Mouse (Mus musculus) heart, embryonic 14.5 days (tissue): Measurements from ENCODE around the gene Fgfr2. TPM values are rescaled to one million over a fixed set of nuclear protein-coding genes. Genes with fewer than 3 reads are reported as not detected.
A peak's percentile ranks its signal among the peaks of the same experiment; 100 is the strongest.

ENCODE experiments used
- ATAC-seq: fragments of 200-750 bp; cut with Nextera tagmentation; 2 replicates; pipeline ENCODE4 v1.8.0; 2017; ENCODE audit warnings: low read depth, moderate TSS enrichment; ENCODE audit not compliant: insufficient number of reproducible peaks, insufficient read depth, low FRiP score
- H3K27ac ChIP-seq, 2 experiments: fragments of 200-500 bp in 1 of 2; fragments of 300-500 bp in 1 of 2; sonication (generic) in 1 of 2; replicated peaks in 1 of 2; 2 replicates each; pipeline ENCODE4 v1.5.1; 2012 to 2014; ENCODE audit warnings: low read depth in 2 of 2, low read length in 2 of 2, control low read depth in 1 of 2, mild to moderate bottlenecking in 1 of 2, mixed read lengths in 1 of 2; ENCODE audit not compliant: control insufficient read depth in 1 of 2, insufficient read depth in 1 of 2
- H3K27me3 ChIP-seq: fragments of 300-500 bp; sonication (generic); 2 replicates; pipeline ENCODE4 v1.6.1; 2014; ENCODE audit warnings: mild to moderate bottlenecking, low read length, control low read depth; ENCODE audit not compliant: control insufficient read depth, insufficient read depth
- H3K36me3 ChIP-seq: fragments of 300-500 bp; sonication (generic); 2 replicates; pipeline ENCODE4 v1.6.1; 2014; ENCODE audit warnings: mild to moderate bottlenecking, control low read depth, low read length, mixed read lengths; ENCODE audit not compliant: control insufficient read depth, insufficient read depth
- H3K4me1 ChIP-seq, 2 experiments: fragments of 200-500 bp in 1 of 2; fragments of 300-500 bp in 1 of 2; sonication (generic) in 1 of 2; 2 replicates each; pipeline ENCODE4 v1.6.1; 2012 to 2014; ENCODE audit warnings: low read length in 2 of 2, control low read depth in 1 of 2, mixed read lengths in 1 of 2; ENCODE audit not compliant: control insufficient read depth in 2 of 2, insufficient read depth in 2 of 2
- H3K4me2 ChIP-seq: fragments of 300-500 bp; sonication (generic); 2 replicates; pipeline ENCODE4 v1.6.1; 2014; ENCODE audit warnings: mild to moderate bottlenecking, low read length
- H3K4me3 ChIP-seq, 2 experiments: fragments of 200-500 bp in 1 of 2; fragments of 300-500 bp in 1 of 2; sonication (generic) in 1 of 2; 2 replicates each; pipeline ENCODE4 v1.5.1; 2012 to 2014; ENCODE audit warnings: low read length in 2 of 2, mild to moderate bottlenecking in 2 of 2, control low read depth in 1 of 2, low read depth in 1 of 2, moderate library complexity in 1 of 2; ENCODE audit not compliant: control insufficient read depth in 1 of 2, insufficient read depth in 1 of 2
- H3K9ac ChIP-seq: fragments of 300-500 bp; sonication (generic); 2 replicates; pipeline ENCODE4 v1.6.1; 2014; ENCODE audit warnings: mild to moderate bottlenecking, low read length
- H3K9me3 ChIP-seq: fragments of 300-500 bp; sonication (generic); 2 replicates; pipeline ENCODE4 v1.6.1; 2016; ENCODE audit warnings: low read length, control low read depth; ENCODE audit not compliant: control insufficient read depth
- WGBS: fragments of 180-500 bp; shearing (Covaris S2); extraction: QIAGEN DNeasy Blood & Tissue Kit; methylation state at CpG from one replicate; pipeline ENCODE4 v1.1.7; 2014; 5-methylcytosine and 5-hydroxymethylcytosine counted together
- polyA plus RNA-seq: library from polyadenylated mRNA; unstranded; fragments of >200 nt; fragmentation: Nextera tagmentation; extraction: Ambion mirVana; gene quantifications from 2 replicates; pipeline ENCODE4 v1.2.1, GENCODE M21; 2014

Fgfr2 gene
- polyA plus RNA-seq, 1 experiment from 2014 or later, result 22.4 TPM

DNA sequence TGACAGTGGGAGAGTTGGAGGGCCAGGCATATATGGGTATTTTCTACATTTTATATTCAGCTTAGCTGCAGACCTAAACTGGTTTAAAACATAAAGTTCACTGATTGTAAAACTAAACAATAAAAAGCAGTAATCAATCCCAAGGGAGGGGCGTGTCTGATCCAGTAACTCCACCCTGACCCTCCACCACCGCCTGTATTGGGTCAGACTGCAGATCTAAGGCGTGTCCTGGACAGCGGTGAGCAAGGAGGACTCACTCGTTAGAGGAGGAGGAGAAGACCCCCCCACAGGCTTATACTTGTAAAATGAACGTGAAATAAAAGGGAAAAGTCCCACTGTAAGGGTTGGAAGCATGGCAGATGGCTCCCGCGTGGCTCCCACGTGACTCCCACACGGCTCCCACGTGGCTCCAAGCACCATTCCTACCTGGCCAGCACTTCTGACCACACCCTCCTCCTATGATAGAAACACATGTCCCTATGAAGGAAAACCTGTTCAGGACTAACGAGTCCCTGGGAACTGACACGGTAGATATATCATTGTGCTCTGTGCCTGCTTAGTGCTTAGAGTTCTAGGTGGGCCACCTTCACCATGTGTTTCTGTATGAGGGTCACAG lies 2131.9 kb downstream of the Fgfr2 start:
- peaks cover 3% of the 10 kb centered on the region; the same call in 1 of the 2 replicates for H3K9me3 ChIP-seq
- H3K36me3 ChIP-seq, result no peaks in the 10 kb centered on the region
- H3K4me3 ChIP-seq, result no peak overlapping the region
- no peak overlapping the region for H3K9ac ChIP-seq
- 85% methylated on average over 13 of the region's 13 CpGs for WGBS
- no peak overlapping the region for H3K27ac ChIP-seq
- no peak overlapping the region for H3K4me2 ChIP-seq
- no peak for ATAC-seq
- H3K4me1 ChIP-seq, result peaks cover 10 to 16% of the 10 kb centered on the region in 2 experiments
- no peaks in the 10 kb centered on the region for H3K27me3 ChIP-seq

GRCm38 (mm10) chr7:130989371-130989770 lies 2133.8 kb downstream of the Fgfr2 start:
- Histone ChIP-seq H3K4me2 (no peak overlapping the region), H3K4me1 (peaks cover 10 to 16% of the 10 kb centered on the region in 2 experiments), H3K27me3 (no peaks in the 10 kb centered on the region), H3K9me3 (no peaks in the 10 kb centered on the region), H3K36me3 (no peaks in the 10 kb centered on the region), H3K27ac (no peak overlapping the region), H3K4me3 (no peak overlapping the region), H3K9ac (no peak overlapping the region)
- no peak for ATAC-seq
- 77% methylated on average over 3 of the region's 3 CpGs for WGBS

GRCm38 (mm10) chr7:130988146-130988545 lies 2135.0 kb downstream of the Fgfr2 start:
- H3K9ac ChIP-seq, result no peak overlapping the region
- ATAC-seq, result peak; percentile 77
- H3K36me3 ChIP-seq, result no peaks in the 10 kb centered on the region
- no peak overlapping the region for H3K4me3 ChIP-seq
- WGBS, result 17% methylated on average over 5 of the region's 5 CpGs
- H3K27me3 ChIP-seq, result no peaks in the 10 kb centered on the region
- peaks cover 10 to 16% of the 10 kb centered on the region in 2 experiments for H3K4me1 ChIP-seq
- H3K9me3 ChIP-seq, result no peaks in the 10 kb centered on the region
- H3K4me2 ChIP-seq, result no peak overlapping the region; the same call in 1 of the 2 replicates
- peak overlapping the region; percentile 55 to 71 for H3K27ac ChIP-seq

GRCm38 (mm10) chr7:130985716-130986115 lies 2137.4 kb downstream of the Fgfr2 start:
- Histone ChIP-seq H3K27me3 (no peaks in the 10 kb centered on the region), H3K9me3 (no peaks in the 10 kb centered on the region), H3K4me1 (peaks cover 22 to 27% of the 10 kb centered on the region in 2 experiments), H3K9ac (no peak overlapping the region), H3K36me3 (no peaks in the 10 kb centered on the region), H3K27ac (no peak overlapping the region), H3K4me2 (no peak overlapping the region), H3K4me3 (no peak overlapping the region)
- WGBS, result 75% methylated on average over 3 of the region's 3 CpGs
- no peak for ATAC-seq

- WGBS, result 84% methylated on average over 12 of the region's 12 CpGs
- H3K9me3 ChIP-seq, result no peaks in the 10 kb centered on the region
- no peak for ATAC-seq
- H3K4me2 ChIP-seq, result no peak overlapping the region
- H3K27ac ChIP-seq, result no peak overlapping the region
- peaks cover 22 to 27% of the 10 kb centered on the region in 2 experiments for H3K4me1 ChIP-seq
- H3K9ac ChIP-seq, result no peak overlapping the region
- no peak overlapping the region for H3K4me3 ChIP-seq
- no peaks in the 10 kb centered on the region for H3K27me3 ChIP-seq
- no peaks in the 10 kb centered on the region for H3K36me3 ChIP-seq
Observed at GRCm38 (mm10) chr7:130985193-130985592, 2138.0 kb downstream of the Fgfr2 start.

DNA sequence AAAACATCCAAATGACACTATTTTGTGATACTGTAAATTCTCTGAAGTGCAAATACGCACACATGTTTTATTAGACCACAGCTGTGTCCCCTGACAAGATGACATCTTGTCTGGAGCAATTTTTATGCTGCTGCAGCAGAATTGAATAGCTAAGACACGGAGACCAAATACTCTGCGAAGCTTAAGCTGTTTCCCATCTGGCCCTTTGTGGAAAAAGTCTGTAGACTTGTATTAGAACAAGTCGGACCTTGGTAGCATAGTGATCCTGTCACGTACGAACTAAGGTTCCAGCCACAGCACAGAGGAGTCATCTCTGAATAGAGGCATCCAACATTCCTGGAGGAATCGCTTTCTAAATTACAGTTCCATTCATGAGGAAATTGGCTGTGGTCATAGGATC lies 2138.9 kb downstream of the Fgfr2 start:
- no peak overlapping the region for H3K27ac ChIP-seq
- H3K4me3 ChIP-seq, result no peak overlapping the region
- WGBS, result 89% methylated on average over 7 of the region's 7 CpGs
- peaks cover 4% of the 10 kb centered on the region; the same call in 1 of the 2 replicates for H3K36me3 ChIP-seq
- no peaks in the 10 kb centered on the region for H3K27me3 ChIP-seq
- peaks cover 22 to 27% of the 10 kb centered on the region in 2 experiments for H3K4me1 ChIP-seq
- no peak overlapping the region for H3K4me2 ChIP-seq
- ATAC-seq, result no peak
- no peak overlapping the region for H3K9ac ChIP-seq
- H3K9me3 ChIP-seq, result no peaks in the 10 kb centered on the region

- Histone ChIP-seq H3K36me3 (peaks cover 4% of the 10 kb centered on the region; the same call in 1 of the 2 replicates), H3K4me1 (peaks cover 21 to 23% of the 10 kb centered on the region in 2 experiments), H3K4me2 (no peak overlapping the region), H3K9me3 (no peaks in the 10 kb centered on the region), H3K27ac (no peak overlapping the region; a peak in 1 of 4 replicates), H3K27me3 (no peaks in the 10 kb centered on the region), H3K4me3 (no peak overlapping the region), H3K9ac (no peak overlapping the region)
- 52% methylated on average over 3 of the region's 3 CpGs for WGBS
- ATAC-seq, result no peak
Observed at GRCm38 (mm10) chr7:130982881-130983280, 2140.3 kb downstream of the Fgfr2 start.

DNA sequence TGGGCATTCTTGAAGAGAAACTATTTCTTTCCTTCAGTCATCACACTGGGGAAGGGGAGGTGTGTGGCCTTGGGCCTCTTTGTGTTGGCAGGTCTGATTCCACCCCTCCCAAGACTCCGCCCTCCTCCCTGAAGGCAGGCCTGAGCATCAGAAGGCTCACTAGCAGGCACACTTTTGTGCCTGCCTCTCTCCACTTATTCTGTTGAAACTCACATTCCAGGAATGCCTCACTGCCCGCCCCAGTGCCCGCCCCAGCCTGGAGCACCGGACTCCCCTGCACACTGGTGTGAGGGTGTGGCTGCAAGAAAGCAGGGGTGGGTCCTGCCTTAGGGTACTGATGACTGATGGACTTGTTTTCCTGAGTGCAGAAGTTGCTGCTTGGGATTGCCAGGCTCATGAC lies 2140.8 kb downstream of the Fgfr2 start:
- Histone ChIP-seq H3K9ac (no peak overlapping the region), H3K4me1 (peaks cover 23 to 24% of the 10 kb centered on the region in 2 experiments), H3K27me3 (no peaks in the 10 kb centered on the region), H3K4me2 (no peak overlapping the region), H3K9me3 (no peaks in the 10 kb centered on the region), H3K27ac (peak overlapping the region in 1 of 2 experiments; percentile 48; a peak in 3 of 4 replicates), H3K36me3 (peaks cover 4% of the 10 kb centered on the region; the same call in 1 of the 2 replicates), H3K4me3 (no peak overlapping the region)
- ATAC-seq, result peak; percentile 23; the same call in 1 of the 2 replicates
- WGBS, result 21% methylated on average over 4 of the region's 4 CpGs
